Mouse (Mus musculus) large intestine, adult 2 months (tissue): Measurements from ENCODE around the gene Slc12a6. TPM values are rescaled to one million over a fixed set of nuclear protein-coding genes. Genes with fewer than 3 reads are reported as not detected.

ENCODE experiments used
- DNase-seq: peaks from one replicate; pipeline ENCODE4 v3.0.0-alpha.2; 2012; ENCODE audit warnings: low read depth, low spot score
- WGBS: fragments of 180-500 bp; shearing (Covaris S2); methylation state at CpG from one replicate; pipeline ENCODE4 v1.1.7; 2018; 5-methylcytosine and 5-hydroxymethylcytosine counted together
- polyA plus RNA-seq: library from polyadenylated mRNA; depleted of rRNA; stranded (reverse); fragments of >200 nt; gene quantifications from 2 replicates; pipeline ENCODE4 v1.2.3, GENCODE M21; 2012

Slc12a6 gene
- polyA plus RNA-seq, 1 experiment = 15.2 TPM

DNA sequence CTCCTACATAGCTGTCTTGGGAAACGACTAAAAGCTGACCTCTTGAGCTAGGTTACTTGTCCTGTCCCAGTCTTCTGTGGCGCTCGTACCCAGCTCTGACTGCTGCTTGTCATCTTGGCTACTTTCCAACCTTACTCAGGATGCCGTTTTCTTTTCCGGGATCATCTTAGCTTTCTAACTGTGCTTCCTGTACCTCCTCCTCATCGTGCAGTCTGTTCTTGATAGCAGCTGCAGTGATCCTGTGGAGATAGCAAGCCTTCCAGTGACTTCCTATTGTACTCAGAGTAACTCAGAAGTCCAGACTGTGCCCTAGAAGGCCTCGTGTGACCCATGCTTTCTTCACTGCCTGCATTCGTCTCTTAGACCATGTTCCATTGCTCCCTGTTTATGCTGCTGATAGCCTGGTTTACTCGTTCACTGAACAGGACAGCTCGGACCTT is 43.6 kb downstream of the Slc12a6 start:
- 34% methylated on average over 10 of the region's 10 CpGs for WGBS
- no peak for DNase-seq

DNA sequence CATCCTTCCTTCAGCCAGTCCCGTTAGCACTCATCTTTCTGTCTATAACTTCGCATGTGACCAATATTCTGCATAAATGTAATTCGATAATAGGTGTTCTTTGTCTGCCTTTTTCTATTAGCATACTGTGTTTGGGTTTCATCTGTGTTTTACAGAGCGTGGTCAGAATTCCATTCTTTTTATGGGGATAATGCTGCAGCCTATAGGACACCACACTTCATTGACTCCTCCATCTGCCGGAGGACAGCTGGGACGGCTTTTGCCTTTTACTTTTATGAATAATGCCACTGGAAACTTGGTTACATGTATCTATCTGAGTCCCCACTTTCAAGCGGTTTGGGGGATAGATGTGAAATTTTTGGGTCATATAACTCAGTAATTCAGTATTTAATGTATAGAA is 50.0 kb downstream of the Slc12a6 start:
- no peak for DNase-seq
- 93% methylated on average over 7 of the region's 7 CpGs for WGBS

DNA sequence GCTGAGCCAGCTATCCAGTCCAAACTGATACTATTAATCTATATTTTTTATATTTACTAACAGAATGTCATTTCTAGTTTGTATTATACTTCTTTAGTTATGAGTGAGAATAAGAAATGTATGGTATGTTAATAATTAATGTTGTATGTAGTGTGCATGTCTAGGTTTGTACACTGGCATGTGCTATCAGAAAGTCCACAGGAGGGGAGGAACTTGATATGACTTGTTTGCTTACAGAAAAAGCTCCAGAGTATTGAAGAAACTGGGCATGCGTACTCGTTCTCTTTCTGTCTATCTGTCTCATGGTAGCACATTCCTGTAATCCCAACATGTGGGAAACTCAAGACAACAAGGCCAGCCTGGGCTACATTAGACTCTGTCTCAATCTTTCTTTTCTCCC is 52.6 kb downstream of the Slc12a6 start:
- no peak for DNase-seq
- WGBS = 68% methylated on average over 2 of the region's 2 CpGs

DNA sequence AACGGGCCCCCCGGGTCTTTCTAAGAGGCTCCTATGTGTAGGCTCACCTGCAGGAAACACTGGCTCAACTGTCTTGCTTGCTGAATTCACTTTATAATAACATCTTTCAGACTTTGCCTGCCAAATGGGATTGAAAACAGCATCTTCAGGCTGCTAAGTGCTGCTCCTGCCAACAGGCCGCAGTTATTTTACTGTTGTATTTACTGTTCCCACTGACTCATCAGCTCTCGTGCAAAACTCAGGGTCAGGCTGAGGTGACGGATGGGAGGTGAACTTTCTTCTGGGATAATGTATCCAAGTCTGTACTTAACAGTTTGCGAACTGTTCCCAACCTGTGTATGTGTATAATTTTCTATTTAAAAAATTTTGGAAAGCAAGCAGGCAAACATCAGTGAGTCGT is 53.3 kb downstream of the Slc12a6 start:
- WGBS = 40% methylated on average over 7 of the region's 7 CpGs
- DNase-seq = no peak

DNA sequence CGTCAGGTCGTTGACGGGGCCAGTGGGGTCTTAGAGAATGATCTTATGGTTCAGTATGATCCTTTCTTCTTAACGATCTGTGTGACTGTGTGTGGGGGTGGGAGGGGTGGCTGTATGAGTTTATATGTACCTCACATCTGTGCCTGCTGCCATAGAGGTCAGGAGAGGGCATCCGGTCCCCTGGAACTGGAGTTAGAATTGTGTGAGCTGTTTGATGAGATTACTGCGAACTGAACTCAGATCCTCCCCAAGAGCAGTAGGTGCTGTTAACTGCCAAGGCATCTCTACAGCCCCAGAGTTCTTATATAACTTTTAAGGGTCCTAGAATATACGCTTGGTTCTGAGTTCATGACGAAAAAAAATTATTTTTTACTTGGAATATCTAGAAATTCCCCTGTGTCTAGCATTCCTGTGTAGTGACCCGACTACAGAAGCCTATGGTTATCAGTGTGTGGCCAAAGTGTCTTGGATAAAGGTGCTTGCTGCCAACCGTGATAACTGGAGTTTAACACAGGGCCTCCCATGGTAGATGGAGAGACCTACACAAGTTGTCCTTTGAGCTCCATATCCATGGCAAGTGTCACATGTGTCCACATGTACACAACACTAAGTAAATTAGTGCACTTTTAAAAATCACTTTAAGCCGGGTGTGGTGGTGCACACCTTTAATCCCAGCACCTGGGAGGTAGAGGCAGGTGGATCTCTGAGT is 62.6 kb downstream of the Slc12a6 start:
- WGBS = 78% methylated on average over 11 of the region's 11 CpGs
- DNase-seq = no peak

DNA sequence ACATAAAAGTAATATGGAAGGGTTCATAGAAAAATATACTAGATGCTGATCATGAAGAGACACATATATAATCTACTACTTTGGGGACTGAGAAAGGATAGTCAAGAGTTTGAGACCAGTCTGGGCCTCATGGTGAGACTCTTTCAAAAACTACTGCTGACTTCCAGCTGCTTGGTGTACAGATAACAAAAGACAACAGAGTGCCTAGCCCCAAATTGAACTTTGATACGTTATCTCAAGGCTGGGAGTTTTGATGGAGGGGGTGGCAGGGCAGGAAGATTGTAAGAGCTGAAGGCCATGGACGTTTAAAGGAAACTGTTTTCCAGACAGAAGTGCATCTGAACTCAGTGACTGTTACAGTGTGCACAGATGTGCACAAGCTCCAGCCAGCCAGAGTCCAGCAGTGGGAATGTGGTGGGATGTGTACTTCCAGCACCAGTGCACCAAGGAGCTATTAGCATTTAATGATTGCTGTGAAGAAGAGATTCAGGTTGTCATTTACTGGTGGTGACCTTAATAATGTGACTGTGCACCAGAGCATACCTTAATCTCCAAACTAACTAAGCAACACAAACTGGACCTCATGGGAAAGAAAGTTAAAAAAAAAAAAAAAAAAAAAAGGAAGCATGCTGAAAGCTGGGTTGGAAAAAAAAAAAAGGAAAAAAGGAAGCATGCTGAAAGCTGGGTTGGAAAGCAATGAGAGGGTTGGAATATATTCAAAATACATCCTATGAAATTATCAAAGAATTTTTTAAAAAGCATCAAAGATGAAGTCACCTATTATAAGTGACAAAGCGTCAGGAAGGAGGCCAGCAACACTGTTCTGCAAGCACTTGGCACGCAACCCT is 66.7 kb downstream of the Slc12a6 start:
- 41% methylated on average over 4 of the region's 4 CpGs for WGBS
- DNase-seq = no peak

DNA sequence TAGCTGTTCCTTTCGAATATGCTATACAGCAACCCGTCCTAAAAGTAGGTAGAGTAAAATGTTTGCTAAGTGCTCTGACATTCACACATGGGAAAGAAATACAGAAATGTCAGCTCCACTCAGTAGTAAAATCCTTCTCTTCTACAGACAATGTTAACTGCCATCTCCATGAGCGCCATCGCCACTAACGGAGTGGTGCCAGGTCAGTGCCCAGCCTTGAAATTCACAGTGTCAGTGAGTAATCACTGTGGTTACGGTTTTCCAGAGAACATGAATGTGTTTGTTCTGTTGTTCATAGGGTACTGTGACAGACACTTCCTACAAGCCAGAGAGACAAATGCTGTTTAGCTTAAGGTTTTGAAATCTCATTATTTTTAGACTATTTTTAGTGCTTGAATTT is 71.6 kb downstream of the Slc12a6 start:
- DNase-seq = no peak
- 92% methylated on average over 6 of the region's 6 CpGs for WGBS

DNA sequence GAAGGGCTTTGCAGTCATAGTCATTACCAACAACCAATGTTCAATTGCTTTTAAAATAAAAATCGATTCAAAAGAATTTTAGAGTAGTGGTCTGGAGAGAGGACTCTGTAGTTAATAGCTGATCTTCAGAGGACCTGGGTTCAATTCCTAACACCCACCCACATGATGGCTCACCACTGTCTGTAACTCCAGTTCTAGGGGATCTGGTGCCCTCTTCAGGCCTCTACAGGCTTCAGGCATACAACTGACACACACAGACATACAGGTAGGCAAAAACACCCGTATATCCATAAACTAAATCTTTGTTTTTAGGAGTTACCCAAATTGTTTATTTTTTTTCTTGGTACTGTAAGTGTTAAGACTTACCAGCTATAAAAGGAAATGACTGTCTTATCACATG is 74.1 kb downstream of the Slc12a6 start:
- 83% methylated on average over 2 of the region's 2 CpGs for WGBS
- no peak for DNase-seq

DNA sequence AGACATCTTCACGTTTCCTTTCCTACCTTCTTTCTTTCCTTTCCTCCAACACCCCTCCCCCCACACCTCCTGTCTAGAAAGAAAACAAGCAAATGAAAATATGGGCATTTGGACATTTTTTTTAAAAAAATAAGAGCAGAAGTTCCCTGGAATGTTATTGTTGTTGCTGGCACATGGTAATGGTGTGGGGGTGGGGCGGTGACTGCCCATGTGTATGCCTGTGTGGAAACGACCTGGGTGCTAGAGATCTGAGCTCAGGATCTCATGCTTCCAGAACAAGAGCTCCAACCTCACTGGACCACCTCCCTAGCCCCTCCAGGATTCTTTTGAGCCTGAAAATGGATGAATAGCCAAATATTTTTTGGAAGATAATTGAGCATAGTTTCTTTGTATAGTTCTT is 75.5 kb downstream of the Slc12a6 start:
- 64% methylated on average over 3 of the region's 3 CpGs for WGBS
- no peak for DNase-seq

DNA sequence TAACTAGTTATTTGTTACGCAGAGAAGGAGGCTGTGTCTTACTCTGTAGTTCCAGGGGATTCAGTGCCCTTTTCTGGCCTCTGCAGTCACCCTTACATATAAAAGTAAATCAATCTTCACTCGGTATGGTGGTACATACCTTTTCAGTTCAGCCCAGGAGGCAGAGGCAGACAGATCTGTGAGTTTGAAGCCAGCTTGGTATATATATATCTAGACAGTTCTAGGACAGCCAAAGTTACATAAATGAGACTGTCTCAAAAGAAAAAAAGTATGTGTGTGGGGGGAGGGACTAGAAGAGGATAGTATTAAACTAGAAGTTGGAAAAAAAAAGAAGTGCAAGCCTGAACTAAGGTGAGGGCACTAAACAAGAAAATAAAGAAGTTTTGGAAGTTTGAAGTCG is 82.6 kb downstream of the Slc12a6 start:
- no peak for DNase-seq
- WGBS = 88% methylated on average over 3 of the region's 3 CpGs

DNA sequence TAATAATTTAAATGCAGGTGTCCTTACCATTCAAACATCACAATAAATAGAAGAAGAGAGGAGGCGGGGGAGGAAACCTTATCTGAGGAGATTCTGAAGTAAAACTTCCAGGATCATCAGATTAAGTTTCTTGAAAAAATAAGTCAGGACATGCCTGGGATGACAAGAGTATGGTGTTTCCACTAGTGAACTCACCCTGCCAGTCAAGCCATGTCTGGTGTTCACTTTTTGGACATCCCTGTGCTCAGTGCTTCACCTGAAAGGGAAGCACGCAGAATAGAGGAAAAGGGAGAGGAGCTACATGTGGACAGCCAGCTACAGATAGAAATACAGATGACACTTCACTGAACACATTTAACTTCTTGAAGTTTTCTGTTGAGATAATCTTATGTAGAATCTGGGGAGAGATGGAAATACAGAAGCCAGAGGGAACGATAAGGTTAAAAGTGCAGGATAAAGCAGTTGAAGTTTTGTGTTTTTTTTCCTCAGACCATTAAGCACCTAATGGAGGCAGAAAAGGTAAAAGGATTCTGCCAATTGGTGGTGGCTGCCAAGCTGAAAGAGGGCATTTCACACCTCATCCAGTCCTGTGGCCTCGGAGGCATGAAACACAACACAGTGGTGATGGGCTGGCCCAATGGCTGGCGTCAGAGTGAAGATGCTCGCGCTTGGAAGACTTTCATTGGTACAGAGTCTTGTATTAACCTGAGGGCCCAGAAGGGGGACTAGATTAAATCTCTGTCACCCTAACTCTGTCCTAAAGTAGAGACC is 88.2 kb downstream of the Slc12a6 start:
- DNase-seq = no peak
- WGBS = 88% methylated on average over 7 of the region's 7 CpGs

DNA sequence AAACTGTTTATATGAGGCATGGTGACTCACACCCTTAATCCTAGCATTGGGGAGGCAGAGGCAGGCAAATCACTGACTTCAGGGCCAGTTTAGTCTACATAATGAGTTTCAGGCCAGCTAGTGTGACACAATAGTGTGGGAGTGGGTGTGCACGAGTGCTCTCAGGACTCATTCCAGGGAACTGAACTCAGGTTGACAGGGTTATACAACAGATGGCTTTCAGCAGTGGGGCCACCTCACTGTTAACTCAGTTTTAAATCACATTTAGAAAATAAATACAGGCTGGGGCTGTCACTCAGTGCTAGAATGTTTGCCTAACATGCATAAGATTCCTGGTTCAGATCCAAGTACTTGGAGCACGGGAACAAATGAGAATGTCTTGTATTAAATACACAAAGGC is 94.0 kb downstream of the Slc12a6 start:
- 58% methylated on average over 2 of the region's 2 CpGs for WGBS
- DNase-seq = no peak

DNA sequence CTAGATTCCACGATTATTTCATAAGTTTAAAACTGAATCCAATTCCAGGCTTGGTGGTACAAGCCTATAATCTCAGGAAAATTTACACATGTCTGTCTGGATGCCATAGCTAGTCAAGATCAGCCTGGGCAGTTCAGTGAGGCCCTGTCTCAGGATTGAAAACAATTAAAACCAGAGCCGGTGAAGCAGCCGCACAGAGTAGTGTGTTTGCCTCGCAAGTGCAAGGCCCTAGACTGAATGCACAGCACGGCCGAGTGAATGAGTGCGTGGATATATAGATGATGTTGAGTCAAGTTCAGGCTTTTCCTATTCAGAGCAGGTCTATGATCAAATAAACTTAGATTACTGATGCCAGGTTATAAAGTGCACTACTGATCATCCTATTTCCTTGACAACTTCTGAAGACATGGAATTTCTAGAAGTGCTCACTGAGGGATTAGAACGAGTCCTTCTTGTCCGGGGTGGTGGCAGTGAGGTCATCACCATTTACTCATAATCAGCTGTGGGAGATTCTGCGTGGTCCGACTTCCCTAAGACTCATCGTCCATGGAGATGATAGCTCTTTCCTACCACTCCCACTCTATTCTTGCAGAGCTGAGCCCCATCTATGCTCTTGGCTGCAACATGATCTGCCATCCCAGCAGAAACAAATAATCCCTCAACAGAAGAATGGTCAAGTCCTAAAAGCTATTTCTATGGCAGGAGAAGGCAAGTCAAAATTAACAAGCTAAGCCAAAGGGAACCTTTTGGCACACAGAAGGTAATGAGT is 94.6 kb downstream of the Slc12a6 start:
- WGBS = 82% methylated on average over 12 of the region's 12 CpGs
- DNase-seq = no peak

DNA sequence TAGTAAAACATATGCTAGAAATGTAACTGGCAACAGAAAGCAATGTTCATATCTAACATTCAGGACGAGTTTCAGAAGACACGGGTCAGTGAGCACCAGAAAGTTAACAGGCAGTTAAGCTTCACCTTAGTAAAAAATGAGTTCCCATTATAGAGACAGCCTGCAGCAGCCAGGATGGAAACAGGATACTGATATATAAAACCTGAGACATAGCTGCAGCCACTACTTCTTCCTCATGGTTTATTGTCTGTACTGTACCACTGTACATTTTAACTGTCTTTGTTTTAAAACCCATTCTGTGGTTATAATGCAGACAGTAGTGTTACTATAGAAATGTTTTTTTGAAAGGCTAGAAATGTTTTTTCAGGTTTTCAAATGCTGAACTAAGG is 95.2 kb downstream of the Slc12a6 start:
- WGBS = 84% methylated on average over 2 of the region's 2 CpGs
- DNase-seq = no peak

DNA sequence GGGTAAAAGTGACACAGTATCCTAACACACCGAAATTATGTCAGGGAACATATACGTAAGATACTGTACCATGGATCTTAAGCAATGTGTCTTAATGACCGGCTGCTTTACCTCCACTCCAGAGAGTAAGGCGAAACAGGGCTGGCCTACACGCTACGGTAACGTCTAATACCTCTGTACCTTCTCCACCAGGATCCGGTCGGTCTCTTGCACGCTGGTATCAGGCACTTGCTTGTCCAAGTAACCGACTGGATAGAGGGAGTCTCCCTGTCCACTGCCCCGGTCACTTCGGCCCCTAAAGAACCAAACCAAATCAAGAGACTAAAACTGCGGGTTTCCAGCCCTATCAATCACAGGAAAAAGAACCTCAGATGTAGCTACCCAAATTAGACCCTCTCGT is 101.6 kb downstream of the Slc12a6 start:
- DNase-seq = no peak
- WGBS = 8% methylated on average over 15 of the region's 15 CpGs

DNA sequence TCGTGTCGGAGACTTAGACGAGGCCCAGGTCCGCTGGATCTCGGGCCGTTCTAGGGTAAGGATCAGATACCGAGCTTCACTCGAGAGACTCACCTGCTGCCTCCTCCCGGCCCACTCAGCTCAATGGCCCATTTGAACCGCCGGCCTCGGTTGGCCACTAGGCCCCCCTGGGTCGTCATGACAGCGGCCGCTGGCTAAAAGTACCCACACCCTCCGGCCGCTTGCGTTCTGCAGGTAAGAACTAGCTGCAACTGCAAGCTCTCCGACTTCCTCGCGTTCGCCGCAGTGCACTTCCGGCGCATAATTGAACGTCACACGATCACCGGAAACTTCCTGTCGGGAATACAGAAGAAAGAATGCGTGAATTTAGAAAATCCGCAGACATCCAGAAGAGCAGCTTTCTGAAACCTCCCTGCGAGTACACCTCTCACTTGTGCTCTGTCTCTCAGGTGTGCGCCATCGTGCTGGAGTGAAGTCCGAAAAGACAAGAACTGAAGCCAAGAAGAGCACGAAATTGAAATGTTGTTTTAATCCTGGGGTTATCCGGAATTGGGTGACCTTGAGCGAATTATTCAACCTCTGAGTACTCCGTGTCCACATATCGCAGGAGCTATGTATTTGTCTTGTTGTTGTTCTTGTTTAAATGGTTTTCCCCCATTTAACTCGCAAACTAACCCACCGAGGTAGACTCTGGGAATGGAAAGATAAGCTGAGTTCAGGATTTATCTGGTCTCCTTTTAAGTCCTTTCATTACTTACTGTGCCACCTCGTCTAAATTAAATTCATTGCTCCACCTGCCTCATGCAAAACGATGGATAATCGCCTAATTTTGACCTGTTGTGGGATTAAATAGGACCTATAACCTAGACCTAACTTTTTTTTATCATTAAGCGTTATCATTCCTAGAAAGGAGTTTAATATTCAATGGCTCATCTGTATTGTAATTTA is 102.4 kb downstream of the Slc12a6 start, which contains the start of gene Emc4:
Gene Emc4, minus strand, starts transcription at position 302 of the 948 bp plus-strand sequence.
- 1% methylated on average over 46 of the region's 46 CpGs for WGBS
- peak; percentile 80 for DNase-seq

DNA sequence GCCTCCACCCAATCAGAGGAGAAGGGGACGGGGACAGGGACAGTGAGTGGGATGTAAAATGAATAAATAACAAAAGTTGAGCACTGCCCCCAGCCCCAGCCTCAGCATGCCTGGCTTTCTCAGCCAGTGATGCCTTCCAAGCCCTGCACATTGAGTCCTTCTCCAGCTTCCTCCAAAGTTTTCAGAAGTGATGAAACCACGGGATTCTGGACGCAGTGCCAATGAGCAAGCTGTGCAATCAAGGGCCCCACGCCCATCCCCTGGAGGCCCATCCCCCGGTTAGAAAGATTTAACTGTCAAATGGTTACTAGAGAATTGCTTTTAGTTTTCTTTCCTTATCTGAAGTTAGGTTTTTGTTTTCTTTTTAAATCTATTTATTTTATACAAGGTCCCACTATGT is 104.3 kb downstream of the Slc12a6 start:
- DNase-seq = no peak
- 33% methylated on average over 5 of the region's 5 CpGs for WGBS

DNA sequence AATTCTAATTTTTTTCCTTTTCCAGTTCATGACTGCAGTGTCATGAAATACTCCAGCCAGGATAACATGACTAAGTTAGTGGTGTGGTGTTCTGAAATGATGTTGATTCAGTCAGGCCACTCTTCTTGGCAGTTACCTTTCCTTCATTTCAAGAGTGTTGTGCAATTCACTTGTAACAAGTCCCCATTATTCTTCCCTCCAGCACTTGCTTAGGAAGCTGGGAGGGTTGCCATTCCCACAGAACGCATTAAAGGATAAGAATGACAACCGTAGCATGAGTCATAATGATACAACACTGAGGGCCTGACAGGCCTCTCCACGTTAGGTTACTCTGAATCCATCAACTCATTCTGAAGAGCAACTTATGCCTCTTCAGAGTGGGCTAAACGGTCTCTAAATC is 107.5 kb downstream of the Slc12a6 start:
- no peak for DNase-seq
- 35% methylated on average over 4 of the region's 4 CpGs for WGBS

DNA sequence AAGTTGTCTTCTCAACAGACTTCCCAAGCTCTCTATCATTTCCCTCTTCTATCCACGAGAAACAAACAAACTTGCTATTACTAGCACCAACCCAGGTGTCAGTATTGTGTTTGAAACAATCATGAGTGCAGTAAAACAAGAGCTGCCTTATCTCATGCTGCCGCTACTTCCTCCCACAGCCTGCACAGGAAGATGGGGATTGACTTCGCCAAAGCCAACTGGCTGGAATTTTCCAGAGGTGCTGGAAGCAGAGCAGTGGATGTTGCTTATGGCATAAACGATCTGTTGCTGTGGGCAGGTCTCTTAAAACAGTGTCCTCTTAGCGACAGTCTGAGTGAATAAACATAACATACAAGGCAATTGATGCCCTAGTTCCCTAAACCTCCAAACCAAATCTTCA is 109.0 kb downstream of the Slc12a6 start:
- 25% methylated on average over 5 of the region's 5 CpGs for WGBS
- DNase-seq = no peak
